Mouse (Mus musculus): ENCODE data around the gene Ddx31.

GRCm38 (mm10) chr2:28943666-28944516 lies 103.7 kb downstream of the Ddx31 start:
- TF ChIP-seq CTCF (IDR thresholded peaks at IDR 0.05; ENCODE audit: low read depth): no peak
- TF ChIP-seq EP300 (IDR thresholded peaks at IDR 0.05; ENCODE audit: low read depth): no peak
